Comparison of ENCODE assay signal across 23 mouse cellular contexts in genomic region chr9:118520858-118521257, GRCm38 (mm10). TPM values are rescaled to one million over a fixed set of nuclear protein-coding genes. Genes with fewer than 3 reads are reported as not detected.
DNase-seq lines count a peak whose midpoint lies in the region; ATAC-seq and TF ChIP-seq lines count a peak whose summit lies in the region.
"Had no signal": no experiment of that assay in that cellular context is flagged by ENCODE, and none has a peak within 500 bp of the region (broad histone marks: within the 10 kb centered on the region; RNA-seq: fewer than 3 reads in every experiment).

No protein-coding gene starts in this region.

- peaks cover 42% of the 10 kb centered on the region for H3K4me1 ChIP-seq in heart, embryonic 11.5 days (ENCODE audit: control insufficient read depth, insufficient read depth, low read length)
- H3K4me1 ChIP-seq in heart, adult 2 months (ENCODE audit: control insufficient read depth, insufficient read depth, low read length): peaks cover 14% of the 10 kb centered on the region
- H3K4me1 ChIP-seq in kidney, embryonic 15.5 days: peaks cover 29% of the 10 kb centered on the region
- H3K4me1 ChIP-seq in kidney, adult 2 months (ENCODE audit: control insufficient read depth, insufficient read depth, low read length): peaks cover 13% of the 10 kb centered on the region; the same call in 1 of the 2 replicates

- intact Hi-C loops in heart, adult 2 months (cut with DNase I): no loop called here

- H3K4me3 ChIP-seq in heart, embryonic 11.5 days (ENCODE audit: low read depth, low read length): no peak overlapping the region
- H3K4me3 ChIP-seq in heart, adult 2 months: no peak overlapping the region
- no peak overlapping the region for H3K4me3 ChIP-seq in kidney, embryonic 15.5 days (replicated peaks)
- H3K4me3 ChIP-seq in kidney, adult 2 months (ENCODE audit: insufficient read depth, low read depth, low read length): no peak overlapping the region
- H3K4me3 ChIP-seq: embryonic facial prominence, embryonic 13.5 days; hindbrain, embryonic 13.5 days; limb, embryonic 15.5 days; liver, embryonic 15.5 days; megakaryocyte, embryonic 14.5 days; midbrain, embryonic 15.5 days; neural tube, embryonic 15.5 days had no signal

- H3K79me2 ChIP-seq in heart, adult 2 months (replicated peaks; ENCODE audit: control insufficient read depth, insufficient read depth, low read length): no peaks in the 10 kb centered on the region

- TF ChIP-seq CTCF in heart, adult 2 months (IDR thresholded peaks at IDR 0.05): no peak
- TF ChIP-seq CTCF in kidney, adult 2 months (conservative IDR thresholded peaks at IDR 0.05; ENCODE audit: insufficient read depth, insufficient read length, low read depth, low read length): no peak

- WGBS in heart, embryonic 11.5 days (ENCODE audit: insufficient replicate concordance): 20% methylated on average over 3 of the region's 3 CpGs
- 34% methylated on average over 3 of the region's 3 CpGs for WGBS in heart, adult 2 months
- 22% methylated on average over 3 of the region's 3 CpGs for WGBS in kidney, embryonic 15.5 days
- 35% methylated on average over 3 of the region's 3 CpGs for WGBS in kidney, adult 2 months

- no peaks in the 10 kb centered on the region for H3K9me3 ChIP-seq in heart, embryonic 11.5 days (replicated peaks; ENCODE audit: control insufficient read depth, low read length)
- H3K9me3 ChIP-seq in kidney, embryonic 15.5 days (replicated peaks): no peaks in the 10 kb centered on the region
- H3K9me3 ChIP-seq: embryonic facial prominence, embryonic 13.5 days; hindbrain, embryonic 13.5 days; limb, embryonic 15.5 days; liver, embryonic 15.5 days; megakaryocyte, embryonic 14.5 days; midbrain, embryonic 15.5 days; neural tube, embryonic 15.5 days had no signal

- no peak overlapping the region for H3K4me2 ChIP-seq in heart, embryonic 11.5 days
- H3K4me2 ChIP-seq in kidney, embryonic 15.5 days: no peak overlapping the region
- H3K4me2 ChIP-seq: embryonic facial prominence, embryonic 13.5 days; hindbrain, embryonic 13.5 days; limb, embryonic 15.5 days; liver, embryonic 15.5 days; midbrain, embryonic 15.5 days; neural tube, embryonic 15.5 days had no signal

- ATAC-seq in heart, embryonic 11.5 days (replicated peaks; ENCODE audit: insufficient number of reproducible peaks, low FRiP score, low TSS enrichment): no peak
- peak; percentile 43; the same call in 1 of the 2 replicates for ATAC-seq in kidney, embryonic 15.5 days (replicated peaks; ENCODE audit: low FRiP score)
- ATAC-seq: activated CD4-positive, CD25-positive, alpha-beta regulatory T cell, adult 4 months; forebrain, embryonic 14.5 days; midbrain, embryonic 15.5 days had no signal

- peak overlapping the region; percentile 22; the same call in 1 of the 2 replicates for H3K9ac ChIP-seq in heart, embryonic 11.5 days (ENCODE audit: low read depth, low read length)
- no peak overlapping the region for H3K9ac ChIP-seq in heart, adult 2 months (ENCODE audit: low read depth, low read length)
- H3K9ac ChIP-seq in kidney, embryonic 15.5 days: no peak overlapping the region
- H3K9ac ChIP-seq: embryonic facial prominence, embryonic 13.5 days; hindbrain, embryonic 13.5 days; limb, embryonic 15.5 days; liver, embryonic 15.5 days; midbrain, embryonic 15.5 days; neural tube, embryonic 15.5 days had no signal

- H3K27me3 ChIP-seq in heart, embryonic 11.5 days (ENCODE audit: control insufficient read depth, insufficient read depth, low read length): no peaks in the 10 kb centered on the region
- H3K27me3 ChIP-seq in heart, adult 2 months (ENCODE audit: control insufficient read depth, insufficient read depth, low read length): no peaks in the 10 kb centered on the region
- no peaks in the 10 kb centered on the region for H3K27me3 ChIP-seq in kidney, embryonic 15.5 days
- no peaks in the 10 kb centered on the region for H3K27me3 ChIP-seq in kidney, adult 2 months (replicated peaks; ENCODE audit: control insufficient read depth, insufficient read depth, low read length)
- H3K27me3 ChIP-seq: embryonic facial prominence, embryonic 13.5 days; hindbrain, embryonic 13.5 days; limb, embryonic 15.5 days; liver, embryonic 15.5 days; megakaryocyte, embryonic 14.5 days; midbrain, embryonic 15.5 days; neural tube, embryonic 15.5 days had no signal

- H3K36me3 ChIP-seq in heart, embryonic 11.5 days (ENCODE audit: control insufficient read depth, insufficient read depth, low read length): no peaks in the 10 kb centered on the region
- peaks cover 16% of the 10 kb centered on the region for H3K36me3 ChIP-seq in heart, adult 2 months (ENCODE audit: control insufficient read depth, insufficient read depth, low read length)
- H3K36me3 ChIP-seq in kidney, embryonic 15.5 days: peaks cover 36% of the 10 kb centered on the region
- peaks cover 1% of the 10 kb centered on the region; the same call in 1 of the 2 replicates for H3K36me3 ChIP-seq in kidney, adult 2 months (ENCODE audit: control insufficient read depth, insufficient read depth, low read length)

- TF ChIP-seq POLR2A in heart, adult 2 months (IDR thresholded peaks at IDR 0.05; ENCODE audit: insufficient read depth, low read depth, low read length): no peak
- TF ChIP-seq POLR2A in kidney, adult 2 months (IDR thresholded peaks at IDR 0.05; ENCODE audit: low read depth, low read length): no peak

- H3K27ac ChIP-seq in heart, embryonic 11.5 days (ENCODE audit: low read depth, low read length): peak overlapping the region; percentile 59
- no peak overlapping the region; the same call in 1 of the 2 replicates for H3K27ac ChIP-seq in heart, adult 2 months
- peak overlapping the region; percentile 41; the same call in 1 of the 2 replicates for H3K27ac ChIP-seq in kidney, embryonic 15.5 days
- H3K27ac ChIP-seq in kidney, adult 2 months (ENCODE audit: insufficient read depth, low read depth, low read length): no peak overlapping the region
- H3K27ac ChIP-seq: embryonic facial prominence, embryonic 13.5 days; hindbrain, embryonic 13.5 days; limb, embryonic 15.5 days; liver, embryonic 15.5 days; midbrain, embryonic 15.5 days; neural tube, embryonic 15.5 days had no signal

- TF ChIP-seq EP300 in heart, adult 2 months (IDR thresholded peaks at IDR 0.05; ENCODE audit: insufficient read depth, low read depth, low read length): no peak

- no peak for DNase-seq in heart, adult 2 months
- DNase-seq in kidney, adult 2 months: no peak
- peak; percentile 38 for DNase-seq in R1 (ENCODE audit: low read depth, low spot score)
- peak; percentile 42 for DNase-seq in embryo, embryonic 11 days
- no peak for DNase-seq in left cerebral cortex, adult 9 months (ENCODE audit: low spot score in 2 of 2)
- no peak for DNase-seq in right cerebral cortex, postnatal 14 days
- DNase-seq: adrenal gland, postnatal 25 days; cerebellum, adult 11-12 months; cerebellum, postnatal 25 days; kidney, postnatal 25 days; lung, postnatal 14 days had no signal

RNA-seq across cellular contexts. Expression of gene Golga4, which starts 14.8 kb away (rescaled TPM):
- polyA plus RNA-seq in heart, embryonic 11.5 days (2014; fragmentation: Nextera tagmentation; extraction: Ambion mirVana): 64.2 and 64.9 TPM in 2 replicates
- total RNA-seq in heart, adult 2 months (2021): 100 to 1,000 TPM; 350 to 420 TPM
- polyA plus RNA-seq in heart, adult 2 months (2012; rRNA removed): 34.4 and 62.8 TPM in 2 replicates
- polyA plus RNA-seq in kidney, embryonic 15.5 days (2015; fragmentation: Nextera tagmentation; extraction: Ambion mirVana): 56.5 and 58.7 TPM in 2 replicates
- polyA plus RNA-seq in kidney, adult 2 months (2012; rRNA removed): 20.7 and 23.1 TPM in 2 replicates

RNA-seq across cellular contexts. Expression of gene Eomes, which starts 42.8 kb away (rescaled TPM):
- polyA plus RNA-seq in heart, embryonic 11.5 days (2014; fragmentation: Nextera tagmentation; extraction: Ambion mirVana): 0.08 and 0.17 TPM in 2 replicates
- under 1 TPM; 0.07 to 0.13 TPM for total RNA-seq in heart, adult 2 months (2021)
- polyA plus RNA-seq in heart, adult 2 months (2012; rRNA removed): 0.23 TPM in 1 of 2 replicates, not detected in the other
- polyA plus RNA-seq in kidney, embryonic 15.5 days (2015; fragmentation: Nextera tagmentation; extraction: Ambion mirVana): 0.09 TPM in 1 of 2 replicates, not detected in the other
- polyA plus RNA-seq in kidney, adult 2 months (2012; rRNA removed): 0.05 and 0.36 TPM in 2 replicates
- polyA plus RNA-seq: liver, embryonic 15.5 days; neural tube, embryonic 15.5 days; stomach, embryonic 14.5 days had no signal

Comparison
In these comparisons a context has a peak if more than half of its experiments do, and no peak if none do; other contexts are left out.
1. H3K27ac ChIP-seq: peak in heart, embryonic 11.5 days (single experiment) and kidney, embryonic 15.5 days (single experiment); none in heart, adult 2 months (single experiment) and kidney, adult 2 months (single experiment).
2. DNase-seq: peak in R1 (single experiment) and embryo, embryonic 11 days (single experiment); none in heart, adult 2 months (0 of 2), kidney, adult 2 months (single experiment), left cerebral cortex, adult 9 months (0 of 2) and right cerebral cortex, postnatal 14 days (single experiment).